Mouse (Mus musculus) forebrain, embryonic 11.5 days (tissue): ENCODE data around the gene Cyp4f39. TPM values are rescaled to one million over a fixed set of nuclear protein-coding genes. Genes with fewer than 3 reads are reported as not detected.

ENCODE experiments used
- ATAC-seq: fragments of 200-750 bp; cut with Nextera tagmentation; replicated peaks from 2 replicates; pipeline ENCODE4 v1.8.0; 2017; ENCODE audit warnings: moderate TSS enrichment; ENCODE audit not compliant: low FRiP score
- DNase-seq: peaks from one replicate; pipeline ENCODE4 v3.0.0-alpha.2; 2017; ENCODE audit warnings: low spot score
- H3K27ac ChIP-seq: fragments of 300-500 bp; sonication (generic); 2 replicates; pipeline ENCODE4 v1.5.1; 2014; ENCODE audit warnings: low read depth, low read length
- H3K27me3 ChIP-seq: fragments of 300-500 bp; sonication (generic); 2 replicates; pipeline ENCODE4 v1.6.1; 2014; ENCODE audit warnings: mild to moderate bottlenecking, low read length, mixed read lengths; ENCODE audit not compliant: control insufficient read depth, insufficient read depth
- H3K36me3 ChIP-seq: fragments of 300-500 bp; sonication (generic); 2 replicates; pipeline ENCODE4 v1.6.1; 2014; ENCODE audit warnings: mild to moderate bottlenecking, low read length, moderate library complexity, mixed read lengths; ENCODE audit not compliant: control insufficient read depth, insufficient read depth
- H3K4me1 ChIP-seq: fragments of 300-500 bp; sonication (generic); replicated peaks from 2 replicates; pipeline ENCODE4 v1.6.1; 2014; ENCODE audit warnings: low read length, mixed read lengths; ENCODE audit not compliant: control insufficient read depth, insufficient read depth
- H3K4me2 ChIP-seq: fragments of 300-500 bp; sonication (generic); 2 replicates; pipeline ENCODE4 v1.6.1; 2014; ENCODE audit warnings: low read depth, mild to moderate bottlenecking, low read length, moderate library complexity, mixed read lengths; ENCODE audit not compliant: severe bottlenecking
- H3K4me3 ChIP-seq: fragments of 300-500 bp; sonication (generic); 2 replicates; pipeline ENCODE4 v1.5.1; 2014; ENCODE audit warnings: low read depth, low read length
- H3K9ac ChIP-seq: fragments of 300-500 bp; sonication (generic); 2 replicates; pipeline ENCODE4 v1.6.1; 2014; ENCODE audit warnings: low read length
- H3K9me3 ChIP-seq: fragments of 300-500 bp; sonication (generic); 2 replicates; pipeline ENCODE4 v1.6.1; 2016; ENCODE audit warnings: low read length, mixed read lengths; ENCODE audit not compliant: control insufficient read depth
- WGBS: fragments of 180-500 bp; shearing (Covaris S2); extraction: QIAGEN DNeasy Blood & Tissue Kit; methylation state at CpG from one replicate; pipeline ENCODE4 v1.1.7; 2014; 5-methylcytosine and 5-hydroxymethylcytosine counted together
- polyA plus RNA-seq: library from polyadenylated mRNA; unstranded; fragments of >200 nt; fragmentation: Nextera tagmentation; extraction: Ambion mirVana; gene quantifications from 2 replicates; pipeline ENCODE4 v1.2.1, GENCODE M21; 2014

The Cyp4f39 gene
- 0.28 and 0.33 TPM in 2 replicates for polyA plus RNA-seq

- Histone ChIP-seq H3K9me3 (no peaks in the 10 kb centered on the region), H3K36me3 (no peaks in the 10 kb centered on the region), H3K27ac (no peak within 1 kb of the TSS), H3K27me3 (peaks cover 2% of the 10 kb centered on the region; the same call in 1 of the 2 replicates), H3K4me2 (peak within 1 kb of the TSS; percentile 59), H3K9ac (peak within 1 kb of the TSS; percentile 21), H3K4me3 (peak within 1 kb of the TSS; percentile 21), H3K4me1 (0 out of 2 replicates have a peak, but pooled peaks cover 2% of the 10 kb centered on the region)
- 3% methylated on average over 19 of the region's 19 CpGs for WGBS
- DNase-seq: peak; percentile 70
- ATAC-seq: no peak
Observed at GRCm38 (mm10) chr17:32452482-32452881, at the start of gene Cyp4f39. TSS of gene Cyp4f39 (plus strand) at chr17:32452723.

- no peaks in the 10 kb centered on the region for H3K9me3 ChIP-seq
- 80% methylated on average over 11 of the region's 11 CpGs for WGBS
- no peak for ATAC-seq
Observed at GRCm38 (mm10) chr17:32402779-32403157, 49.8 kb upstream of the Cyp4f39 start.

GRCm38 (mm10) chr17:32403417-32403816, 49.1 kb upstream of the Cyp4f39 start, which contains the start of gene Rasal3:
TSS of gene Rasal3 (minus strand) at chr17:32403583.
- peaks cover 5% of the 10 kb centered on the region; the same call in 1 of the 2 replicates for H3K27me3 ChIP-seq

More at GRCm38 (mm10) chr17:32402779-32403157, 49.8 kb upstream of the Cyp4f39 start:
- Histone ChIP-seq H3K36me3 (no peaks in the 10 kb centered on the region), H3K4me2 (no peak overlapping the region), H3K4me1 (no peaks in the 10 kb centered on the region), H3K4me3 (no peak overlapping the region), H3K9ac (no peak overlapping the region), H3K27ac (no peak overlapping the region), H3K27me3 (peaks cover 10% of the 10 kb centered on the region)
- no peak for DNase-seq

GRCm38 (mm10) chr17:32411898-32412297, 40.6 kb upstream of the Cyp4f39 start:
- no peak for ATAC-seq
- peaks cover 4% of the 10 kb centered on the region; the same call in 1 of the 2 replicates for H3K27me3 ChIP-seq
- WGBS: 90% methylated on average over 6 of the region's 6 CpGs
- no peaks in the 10 kb centered on the region for H3K9me3 ChIP-seq
- H3K9ac ChIP-seq: no peak overlapping the region
- H3K4me3 ChIP-seq: no peak overlapping the region
- no peaks in the 10 kb centered on the region for H3K36me3 ChIP-seq
- H3K27ac ChIP-seq: no peak overlapping the region
- no peak overlapping the region for H3K4me2 ChIP-seq
- H3K4me1 ChIP-seq: no peaks in the 10 kb centered on the region
- no peak for DNase-seq

More at GRCm38 (mm10) chr17:32403417-32403816, 49.1 kb upstream of the Cyp4f39 start, which contains the start of gene Rasal3:
- Histone ChIP-seq H3K4me3 (no peak within 1 kb of the TSS), H3K9me3 (no peaks in the 10 kb centered on the region), H3K27ac (no peak within 1 kb of the TSS), H3K9ac (no peak within 1 kb of the TSS), H3K4me1 (no peaks in the 10 kb centered on the region), H3K4me2 (no peak within 1 kb of the TSS), H3K36me3 (no peaks in the 10 kb centered on the region)
- DNase-seq (no peak), ATAC-seq (no peak)
- WGBS: 80% methylated on average over 8 of the region's 8 CpGs

- Histone ChIP-seq H3K27me3 (peaks cover 4% of the 10 kb centered on the region; the same call in 1 of the 2 replicates), H3K27ac (no peak overlapping the region), H3K9me3 (no peaks in the 10 kb centered on the region), H3K4me3 (no peak overlapping the region), H3K36me3 (no peaks in the 10 kb centered on the region), H3K4me2 (no peak overlapping the region), H3K9ac (no peak overlapping the region), H3K4me1 (no peaks in the 10 kb centered on the region)
- WGBS: 54% methylated on average over 24 of the region's 24 CpGs
- DNase-seq (no peak), ATAC-seq (no peak)
Observed at GRCm38 (mm10) chr17:32415417-32416020, 37.0 kb upstream of the Cyp4f39 start.

- no peaks in the 10 kb centered on the region for H3K9me3 ChIP-seq
- no peak for ATAC-seq
- 92% methylated on average over 14 of the region's 14 CpGs for WGBS
- H3K4me3 ChIP-seq: no peak overlapping the region
- H3K4me1 ChIP-seq: no peaks in the 10 kb centered on the region
- peaks cover 4% of the 10 kb centered on the region; the same call in 1 of the 2 replicates for H3K27me3 ChIP-seq
- H3K36me3 ChIP-seq: no peaks in the 10 kb centered on the region
- no peak overlapping the region for H3K4me2 ChIP-seq
- DNase-seq: no peak
- no peak overlapping the region for H3K27ac ChIP-seq
- H3K9ac ChIP-seq: no peak overlapping the region
Observed at GRCm38 (mm10) chr17:32416771-32417170, 35.8 kb upstream of the Cyp4f39 start.

- H3K4me1 ChIP-seq: no peaks in the 10 kb centered on the region
- H3K4me3 ChIP-seq: no peak overlapping the region
- no peaks in the 10 kb centered on the region for H3K36me3 ChIP-seq
- H3K9ac ChIP-seq: no peak overlapping the region
- no peak for DNase-seq
- no peaks in the 10 kb centered on the region for H3K9me3 ChIP-seq
- ATAC-seq: no peak
- no peak overlapping the region for H3K4me2 ChIP-seq
- 75% methylated on average over 2 of the region's 2 CpGs for WGBS
- H3K27me3 ChIP-seq: peaks cover 4% of the 10 kb centered on the region; the same call in 1 of the 2 replicates
- no peak overlapping the region for H3K27ac ChIP-seq
Observed at GRCm38 (mm10) chr17:32419989-32420388, 32.5 kb upstream of the Cyp4f39 start.

GRCm38 (mm10) chr17:32420781-32421180, 31.7 kb upstream of the Cyp4f39 start:
- Histone ChIP-seq H3K9ac (no peak overlapping the region), H3K27ac (no peak overlapping the region), H3K4me1 (no peaks in the 10 kb centered on the region), H3K27me3 (peaks cover 1% of the 10 kb centered on the region; the same call in 1 of the 2 replicates), H3K4me2 (no peak overlapping the region), H3K4me3 (no peak overlapping the region), H3K9me3 (no peaks in the 10 kb centered on the region), H3K36me3 (no peaks in the 10 kb centered on the region)
- 87% methylated on average over 8 of the region's 8 CpGs for WGBS
- DNase-seq (no peak), ATAC-seq (no peak)

GRCm38 (mm10) chr17:32424034-32424433, 28.5 kb upstream of the Cyp4f39 start, which contains the start of gene Pglyrp2:
TSS of gene Pglyrp2 (minus strand) at chr17:32424167.
- Histone ChIP-seq H3K4me3 (no peak within 1 kb of the TSS), H3K4me2 (no peak within 1 kb of the TSS), H3K27ac (no peak within 1 kb of the TSS), H3K27me3 (no peaks in the 10 kb centered on the region), H3K4me1 (no peaks in the 10 kb centered on the region), H3K9me3 (no peaks in the 10 kb centered on the region), H3K9ac (no peak within 1 kb of the TSS), H3K36me3 (no peaks in the 10 kb centered on the region)
- WGBS: 88% methylated on average over 2 of the region's 2 CpGs
- DNase-seq: no peak
- ATAC-seq: no peak
